Mouse (Mus musculus): ENCODE measurements around the gene Usp4. TPM values are rescaled to one million over a fixed set of nuclear protein-coding genes. Genes with fewer than 3 reads are reported as not detected.

The Usp4 gene
- polyA plus RNA-seq, 2 experiments = 86.8 to 102 TPM

GRCm38 (mm10) chr9:108378234-108378633 is 30.6 kb downstream of the Usp4 start:
- ATAC-seq (ENCODE audit: low FRiP score, low read depth) (no peak), DNase-seq (ENCODE audit: low spot score) (no peak)
- peaks cover 97% of the 10 kb centered on the region for H3K36me3 ChIP-seq (ENCODE audit: control insufficient read depth, insufficient read depth, low read length)
- H3K9ac ChIP-seq (ENCODE audit: low read depth, low read length, severe bottlenecking) = no peak overlapping the region
- no peak overlapping the region for H3K27ac ChIP-seq (replicated peaks; ENCODE audit: low read depth, low read length)
- no peak overlapping the region for H3K4me2 ChIP-seq (replicated peaks; ENCODE audit: low read depth, low read length, severe bottlenecking)
- H3K27me3 ChIP-seq (ENCODE audit: control insufficient read depth, insufficient read depth, low read length) = no peaks in the 10 kb centered on the region
- H3K4me3 ChIP-seq (replicated peaks; ENCODE audit: low read length) = no peak overlapping the region
- 89% methylated on average over 9 of the region's 9 CpGs for WGBS
- H3K4me1 ChIP-seq (ENCODE audit: control insufficient read depth, insufficient read depth, low read length) = no peaks in the 10 kb centered on the region
- no peaks in the 10 kb centered on the region for H3K9me3 ChIP-seq (ENCODE audit: control insufficient read depth, low read length)
- no peak for TF ChIP-seq POLR2A (IDR thresholded peaks at IDR 0.05; ENCODE audit: borderline replicate concordance, extremely low read depth, insufficient read depth, insufficient read length)

GRCm38 (mm10) chr9:108378736-108379135 is 31.1 kb downstream of the Usp4 start:
- TF ChIP-seq POLR2A (IDR thresholded peaks at IDR 0.05; ENCODE audit: borderline replicate concordance, extremely low read depth, insufficient read depth, insufficient read length) = no peak
- no peak overlapping the region for H3K9ac ChIP-seq (ENCODE audit: low read depth, low read length, severe bottlenecking)
- H3K9me3 ChIP-seq (ENCODE audit: control insufficient read depth, low read length) = no peaks in the 10 kb centered on the region
- H3K4me1 ChIP-seq (ENCODE audit: control insufficient read depth, insufficient read depth, low read length) = no peaks in the 10 kb centered on the region
- DNase-seq (ENCODE audit: low spot score) (no peak), ATAC-seq (ENCODE audit: low FRiP score, low read depth) (no peak)
- 74% methylated on average over 5 of the region's 5 CpGs for WGBS
- no peak overlapping the region for H3K4me2 ChIP-seq (replicated peaks; ENCODE audit: low read depth, low read length, severe bottlenecking)
- H3K36me3 ChIP-seq (ENCODE audit: control insufficient read depth, insufficient read depth, low read length) = peaks cover 97% of the 10 kb centered on the region
- no peaks in the 10 kb centered on the region for H3K27me3 ChIP-seq (ENCODE audit: control insufficient read depth, insufficient read depth, low read length)
- H3K4me3 ChIP-seq (replicated peaks; ENCODE audit: low read length) = no peak overlapping the region
- no peak overlapping the region for H3K27ac ChIP-seq (replicated peaks; ENCODE audit: low read depth, low read length)

GRCm38 (mm10) chr9:108379294-108379693 is 31.6 kb downstream of the Usp4 start:
- no peaks in the 10 kb centered on the region for H3K4me1 ChIP-seq (ENCODE audit: control insufficient read depth, insufficient read depth, low read length)
- no peak overlapping the region for H3K9ac ChIP-seq (ENCODE audit: low read depth, low read length, severe bottlenecking)
- H3K9me3 ChIP-seq (ENCODE audit: control insufficient read depth, low read length) = no peaks in the 10 kb centered on the region
- no peak overlapping the region for H3K4me2 ChIP-seq (replicated peaks; ENCODE audit: low read depth, low read length, severe bottlenecking)
- TF ChIP-seq POLR2A (IDR thresholded peaks at IDR 0.05; ENCODE audit: borderline replicate concordance, extremely low read depth, insufficient read depth, insufficient read length) = no peak
- ATAC-seq (ENCODE audit: low FRiP score, low read depth) (no peak), DNase-seq (ENCODE audit: low spot score) (no peak)
- no peaks in the 10 kb centered on the region for H3K27me3 ChIP-seq (ENCODE audit: control insufficient read depth, insufficient read depth, low read length)
- no peak overlapping the region for H3K27ac ChIP-seq (replicated peaks; ENCODE audit: low read depth, low read length)
- no peak overlapping the region for H3K4me3 ChIP-seq (replicated peaks; ENCODE audit: low read length)
- 83% methylated on average over 4 of the region's 4 CpGs for WGBS
- peaks cover 97% of the 10 kb centered on the region for H3K36me3 ChIP-seq (ENCODE audit: control insufficient read depth, insufficient read depth, low read length)

GRCm38 (mm10) chr9:108381382-108381781 is 33.7 kb downstream of the Usp4 start:
- Histone ChIP-seq H3K27me3 (ENCODE audit: control insufficient read depth, insufficient read depth, low read length) (no peaks in the 10 kb centered on the region), H3K4me3 (replicated peaks; ENCODE audit: low read length) (no peak overlapping the region), H3K4me2 (replicated peaks; ENCODE audit: low read depth, low read length, severe bottlenecking) (no peak overlapping the region), H3K4me1 (ENCODE audit: control insufficient read depth, insufficient read depth, low read length) (no peaks in the 10 kb centered on the region), H3K9ac (ENCODE audit: low read depth, low read length, severe bottlenecking) (no peak overlapping the region), H3K27ac (replicated peaks; ENCODE audit: low read depth, low read length) (no peak overlapping the region), H3K9me3 (ENCODE audit: control insufficient read depth, low read length) (no peaks in the 10 kb centered on the region), H3K36me3 (ENCODE audit: control insufficient read depth, insufficient read depth, low read length) (peaks cover 97% of the 10 kb centered on the region)
- DNase-seq (ENCODE audit: low spot score) (no peak), ATAC-seq (ENCODE audit: low FRiP score, low read depth) (no peak)
- WGBS = 96% methylated on average over 9 of the region's 9 CpGs
- TF ChIP-seq POLR2A (IDR thresholded peaks at IDR 0.05; ENCODE audit: borderline replicate concordance, extremely low read depth, insufficient read depth, insufficient read length) = no peak

GRCm38 (mm10) chr9:108385006-108385405 is 37.4 kb downstream of the Usp4 start:
- no peaks in the 10 kb centered on the region for H3K9me3 ChIP-seq (ENCODE audit: control insufficient read depth, low read length)
- DNase-seq (ENCODE audit: low spot score) (no peak), ATAC-seq (ENCODE audit: low FRiP score, low read depth) (no peak)
- WGBS = 64% methylated on average over 7 of the region's 7 CpGs
- no peak overlapping the region for H3K4me2 ChIP-seq (replicated peaks; ENCODE audit: low read depth, low read length, severe bottlenecking)
- H3K9ac ChIP-seq (ENCODE audit: low read depth, low read length, severe bottlenecking) = no peak overlapping the region
- TF ChIP-seq POLR2A (IDR thresholded peaks at IDR 0.05; ENCODE audit: borderline replicate concordance, extremely low read depth, insufficient read depth, insufficient read length) = no peak
- H3K27ac ChIP-seq (replicated peaks; ENCODE audit: low read depth, low read length) = no peak overlapping the region
- H3K27me3 ChIP-seq (ENCODE audit: control insufficient read depth, insufficient read depth, low read length) = no peaks in the 10 kb centered on the region
- H3K36me3 ChIP-seq (ENCODE audit: control insufficient read depth, insufficient read depth, low read length) = peaks cover 96% of the 10 kb centered on the region
- H3K4me1 ChIP-seq (ENCODE audit: control insufficient read depth, insufficient read depth, low read length) = no peaks in the 10 kb centered on the region
- no peak overlapping the region for H3K4me3 ChIP-seq (replicated peaks; ENCODE audit: low read length)

GRCm38 (mm10) chr9:108386816-108387215 is 39.2 kb downstream of the Usp4 start:
- no peak overlapping the region for H3K27ac ChIP-seq (replicated peaks; ENCODE audit: low read depth, low read length)
- peaks cover 91% of the 10 kb centered on the region for H3K36me3 ChIP-seq (ENCODE audit: control insufficient read depth, insufficient read depth, low read length)
- TF ChIP-seq POLR2A (IDR thresholded peaks at IDR 0.05; ENCODE audit: borderline replicate concordance, extremely low read depth, insufficient read depth, insufficient read length) = no peak
- H3K9me3 ChIP-seq (ENCODE audit: control insufficient read depth, low read length) = no peaks in the 10 kb centered on the region
- no peak overlapping the region for H3K4me3 ChIP-seq (replicated peaks; ENCODE audit: low read length)
- no peak overlapping the region for H3K4me2 ChIP-seq (replicated peaks; ENCODE audit: low read depth, low read length, severe bottlenecking)
- no peak overlapping the region for H3K9ac ChIP-seq (ENCODE audit: low read depth, low read length, severe bottlenecking)
- ATAC-seq (ENCODE audit: low FRiP score, low read depth) (no peak), DNase-seq (ENCODE audit: low spot score) (no peak)
- WGBS = 93% methylated on average over 4 of the region's 4 CpGs
- H3K27me3 ChIP-seq (ENCODE audit: control insufficient read depth, insufficient read depth, low read length) = no peaks in the 10 kb centered on the region
- H3K4me1 ChIP-seq (ENCODE audit: control insufficient read depth, insufficient read depth, low read length) = no peaks in the 10 kb centered on the region

Measured in limb, embryonic 14.5 days (tissue).